Mouse (Mus musculus) lung, postnatal 0 days (tissue): ENCODE results near the gene Entpd7. TPM values are rescaled to one million over a fixed set of nuclear protein-coding genes. Genes with fewer than 3 reads are reported as not detected.

Experiments
- ATAC-seq: fragments of 200-750 bp; cut with Nextera tagmentation; 2 replicates; pipeline ENCODE4 v1.8.0; 2017; ENCODE audit warnings: moderate library complexity
- DNase-seq: peaks from one replicate; pipeline ENCODE4 v3.0.0-alpha.2; 2016; ENCODE audit warnings: low spot score
- H3K27ac ChIP-seq: fragments of 300-500 bp; sonication (generic); 2 replicates; pipeline ENCODE4 v1.5.1; 2014; ENCODE audit warnings: antibody characterized with exemption, mild to moderate bottlenecking, low read length, mixed read lengths
- H3K27me3 ChIP-seq: fragments of 300-500 bp; sonication (generic); replicated peaks from 2 replicates; pipeline ENCODE4 v1.6.1; 2014; ENCODE audit warnings: low read length, mixed read lengths; ENCODE audit not compliant: insufficient read depth
- H3K36me3 ChIP-seq: fragments of 300-500 bp; sonication (generic); 2 replicates; pipeline ENCODE4 v1.6.1; 2014; ENCODE audit warnings: low read length, mixed read lengths; ENCODE audit not compliant: insufficient read depth
- H3K4me1 ChIP-seq: fragments of 300-500 bp; sonication (generic); 2 replicates; pipeline ENCODE4 v1.6.1; 2014; ENCODE audit warnings: antibody characterized with exemption, low read depth, low read length, mixed read lengths; ENCODE audit not compliant: insufficient read depth
- H3K4me2 ChIP-seq: fragments of 300-500 bp; sonication (generic); replicated peaks from 2 replicates; pipeline ENCODE4 v1.6.1; 2014; ENCODE audit warnings: low read depth, mild to moderate bottlenecking, low read length, moderate library complexity, mixed read lengths
- H3K4me3 ChIP-seq: fragments of 300-500 bp; sonication (generic); 2 replicates; pipeline ENCODE4 v1.5.1; 2014; ENCODE audit warnings: low read depth, low read length
- H3K9ac ChIP-seq: fragments of 300-500 bp; sonication (generic); replicated peaks from 2 replicates; pipeline ENCODE4 v1.6.1; 2014; ENCODE audit warnings: low read depth, mild to moderate bottlenecking
- H3K9me3 ChIP-seq: fragments of 300-500 bp; sonication (generic); 2 replicates; pipeline ENCODE4 v1.6.1; 2016; ENCODE audit warnings: low read length, mixed read lengths
- CTCF ChIP-seq: IDR thresholded peaks from 2 replicates; pipeline ENCODE4 v1.5.1; 2016; ENCODE audit warnings: antibody characterized with exemption, mild to moderate bottlenecking
- EP300 ChIP-seq: IDR thresholded peaks from 2 replicates; pipeline ENCODE4 v1.6.1; 2016; ENCODE audit warnings: antibody characterized with exemption, mild to moderate bottlenecking, control low read depth
- WGBS: fragments of 180-500 bp; shearing (Covaris S2); extraction: QIAGEN DNeasy Blood & Tissue Kit; methylation state at CpG from one replicate; pipeline ENCODE4 v1.1.7; 2014; 5-methylcytosine and 5-hydroxymethylcytosine counted together
- polyA plus RNA-seq: library from polyadenylated mRNA; unstranded; fragments of >200 nt; fragmentation: Nextera tagmentation; extraction: Ambion mirVana; gene quantifications from 2 replicates; pipeline ENCODE4 v1.2.1, GENCODE M21; 2015

Gene Entpd7
- polyA plus RNA-seq, 1 experiment from 2014 or later: 6.1 TPM

DNA sequence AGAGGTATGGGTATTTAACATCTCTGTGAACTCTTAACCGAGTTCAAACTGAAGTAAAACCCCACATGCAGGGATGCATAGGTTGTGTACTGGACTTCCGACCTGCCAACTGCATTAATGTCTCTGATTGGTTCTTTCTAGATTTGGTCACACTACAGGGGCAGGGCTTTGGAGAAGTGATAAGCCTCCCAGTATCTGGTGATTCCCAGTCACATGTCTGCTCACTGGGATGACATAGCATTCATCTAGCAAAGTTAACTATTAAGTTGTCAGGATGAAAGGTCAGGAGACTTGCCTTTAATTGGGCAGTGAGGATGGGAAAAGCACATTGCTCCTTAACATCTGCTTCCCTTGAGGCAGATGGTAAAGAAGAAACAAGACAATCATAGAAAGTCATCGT is 92.5 kb downstream of the Entpd7 start, which contains the start of gene Abcc2:
Gene Abcc2 (plus strand): TSS at position 213 of the 400 bp plus-strand sequence.
- Histone ChIP-seq H3K27ac (no peak within 1 kb of the TSS), H3K4me1 (no peaks in the 10 kb centered on the region), H3K9me3 (no peaks in the 10 kb centered on the region), H3K27me3 (no peaks in the 10 kb centered on the region), H3K36me3 (no peaks in the 10 kb centered on the region), H3K9ac (no peak within 1 kb of the TSS), H3K4me2 (no peak within 1 kb of the TSS), H3K4me3 (no peak within 1 kb of the TSS)
- TF ChIP-seq CTCF (no peak), EP300 (no peak)
- DNase-seq (no peak), ATAC-seq (no peak)
- 74% methylated on average over 3 of the region's 3 CpGs for WGBS

Other genes starting within 250 kb of the Entpd7 start
- 0.25 and 0.30 TPM in 2 replicates for gene Cnnm1, start 249.2 kb upstream of the Entpd7 start, polyA plus RNA-seq
- 14.2 and 15.6 TPM in 2 replicates for gene Got1, start 165.1 kb upstream of the Entpd7 start, polyA plus RNA-seq
- not detected in 2 replicates for gene Nkx2-3, start 77.3 kb upstream of the Entpd7 start, polyA plus RNA-seq
- gene Slc25a28, start 14.8 kb upstream of the Entpd7 start, polyA plus RNA-seq: 11.9 and 13.3 TPM in 2 replicates
- gene Cutc, start 63.3 kb downstream of the Entpd7 start, polyA plus RNA-seq: 14.9 and 17.1 TPM in 2 replicates
- 4.5 and 5.7 TPM in 2 replicates for gene Cox15, start 63.3 kb downstream of the Entpd7 start, polyA plus RNA-seq
- gene Abcc2, start 92.5 kb downstream of the Entpd7 start, polyA plus RNA-seq: 0.02 TPM in 1 of 2 replicates, not detected in the other